Mouse (Mus musculus): ENCODE data around the gene Cyba. TPM values are rescaled to one million over a fixed set of nuclear protein-coding genes. Genes with fewer than 3 reads are reported as not detected.
A peak's percentile ranks its signal among the peaks of the same experiment; 100 is the strongest.

Cyba gene
- total and polyA plus RNA-seq, 2 experiments from 2014 or later = 30.6 to 44.0 TPM

DNA sequence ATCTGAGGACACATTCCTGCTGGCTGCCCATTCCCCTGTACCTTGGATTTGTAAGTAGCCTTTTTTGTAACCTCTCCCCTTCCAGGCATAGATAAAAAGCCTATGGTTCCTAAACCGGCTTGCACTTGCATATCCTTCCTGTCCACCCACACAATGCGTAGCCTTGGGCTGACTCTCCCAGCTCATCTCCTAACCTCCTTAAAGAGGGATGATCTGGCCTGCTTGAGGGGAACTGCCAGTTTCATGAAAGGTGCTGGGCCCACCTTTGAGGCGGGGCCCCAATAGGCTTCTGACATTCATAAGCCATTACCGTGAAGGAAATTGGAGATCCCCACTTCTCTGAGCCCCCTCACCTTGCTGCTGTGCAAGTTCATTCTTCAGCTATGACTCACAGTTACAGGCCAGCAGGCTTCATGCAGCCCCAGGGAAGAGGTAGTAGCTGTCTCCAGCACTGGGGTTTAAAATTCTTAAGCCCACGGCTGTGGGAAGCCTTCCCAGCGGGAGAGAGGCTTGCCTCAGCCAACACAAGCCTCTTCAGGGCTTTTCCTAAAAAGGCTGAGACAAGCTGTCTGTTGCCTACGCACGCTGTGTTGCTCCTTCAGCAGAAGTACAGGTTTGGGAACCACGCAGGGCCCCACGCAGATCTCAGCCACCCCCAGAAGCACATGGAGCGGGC, 28.9 kb upstream of the Cyba start:
- TF ChIP-seq CTCF (IDR thresholded peaks at IDR 0.05; ENCODE audit: low read depth) = no peak

DNA sequence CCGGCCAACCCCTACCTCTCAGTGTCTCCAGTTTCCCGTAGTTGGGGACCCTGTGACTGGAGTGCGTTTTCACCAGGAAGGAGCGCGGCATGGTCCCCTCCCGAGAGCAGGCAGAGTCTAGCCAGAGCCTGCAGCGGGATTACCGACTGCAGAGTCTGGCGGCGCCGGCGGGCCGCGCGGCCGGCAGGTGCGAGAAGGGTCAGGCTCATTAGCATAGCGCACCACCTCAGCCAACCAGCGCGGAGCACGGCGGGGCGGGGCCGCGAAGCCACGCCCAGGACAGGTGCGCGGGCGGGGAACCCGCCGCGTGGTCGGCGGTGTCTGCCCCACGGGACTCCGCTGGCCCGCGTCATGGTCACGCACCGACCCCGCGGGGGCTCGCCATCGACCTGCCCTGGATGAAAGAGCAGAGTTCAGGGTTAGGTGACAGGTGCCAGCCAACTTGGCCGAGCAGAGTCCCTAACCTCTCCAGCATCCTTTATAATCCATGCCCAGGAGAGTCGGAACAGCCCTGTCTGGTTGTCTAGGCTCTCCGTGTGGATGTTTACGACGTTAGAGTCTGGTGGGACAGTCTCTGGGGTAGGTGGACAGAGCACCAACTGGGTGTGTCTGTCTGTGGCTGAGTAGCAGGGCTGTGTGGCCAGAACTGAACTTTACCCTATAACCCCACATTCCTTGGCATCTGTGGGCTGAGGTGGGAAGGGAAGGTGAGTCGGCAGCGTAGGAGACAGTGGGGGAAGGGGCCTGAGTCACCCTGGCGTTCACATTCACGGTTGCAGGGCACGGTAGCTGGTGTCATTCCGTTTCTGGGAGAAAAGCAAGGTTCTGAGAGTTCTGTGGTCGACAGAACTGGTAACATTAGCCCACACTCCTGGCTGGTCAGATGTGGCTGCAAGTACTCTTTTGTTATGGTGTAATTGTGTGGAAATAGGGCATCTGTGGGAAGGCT, 28.1 kb upstream of the Cyba start, which contains the start of gene Snai3:
Gene Snai3, minus strand, starts transcription at position 210 of the 949 bp plus-strand sequence.
- Histone ChIP-seq H3K27ac (no peak within 1 kb of the TSS), H3K9ac (replicated peaks; ENCODE audit: low read length) (0 out of 2 replicates have a peak within 1 kb of the TSS, but pooled peaks have one; percentile 21), H3K36me3 (ENCODE audit: insufficient read depth, low read length) (0 out of 2 replicates have a peak, but pooled peaks cover 6% of the 10 kb centered on the region), H3K9me3 (ENCODE audit: low read length) (no peaks in the 10 kb centered on the region), H3K27me3 (ENCODE audit: insufficient read depth, low read length) (peaks cover 7% of the 10 kb centered on the region), H3K4me1 (ENCODE audit: insufficient read depth, low read length) (no peaks in the 10 kb centered on the region), H3K4me2 (ENCODE audit: low read depth, low read length) (peak within 1 kb of the TSS; percentile 61), H3K4me3 (ENCODE audit: low read length) (peak within 1 kb of the TSS; percentile 34)
- peak; percentile 71 for ATAC-seq
- DNase-seq (ENCODE audit: low spot score) = peak; percentile 26
- no peak for TF ChIP-seq CTCF (IDR thresholded peaks at IDR 0.05; ENCODE audit: low read depth)
- WGBS = 3% methylated on average over 55 of the region's 56 CpGs

More for the DNA sequence above, 28.9 kb upstream of the Cyba start:
- H3K27me3 ChIP-seq (ENCODE audit: insufficient read depth, low read length) = peaks cover 7% of the 10 kb centered on the region
- no peak for DNase-seq (ENCODE audit: low spot score)
- peaks cover 14% of the 10 kb centered on the region; the same call in 1 of the 2 replicates for H3K36me3 ChIP-seq (ENCODE audit: insufficient read depth, low read length)
- no peak overlapping the region for H3K27ac ChIP-seq
- no peak overlapping the region for H3K4me2 ChIP-seq (ENCODE audit: low read depth, low read length)
- no peak for ATAC-seq
- H3K4me3 ChIP-seq (ENCODE audit: low read length) = no peak overlapping the region
- no peaks in the 10 kb centered on the region for H3K9me3 ChIP-seq (ENCODE audit: low read length)
- no peaks in the 10 kb centered on the region for H3K4me1 ChIP-seq (ENCODE audit: insufficient read depth, low read length)
- 55% methylated on average over 11 of the region's 11 CpGs for WGBS
- no peak overlapping the region for H3K9ac ChIP-seq (replicated peaks; ENCODE audit: low read length)

DNA sequence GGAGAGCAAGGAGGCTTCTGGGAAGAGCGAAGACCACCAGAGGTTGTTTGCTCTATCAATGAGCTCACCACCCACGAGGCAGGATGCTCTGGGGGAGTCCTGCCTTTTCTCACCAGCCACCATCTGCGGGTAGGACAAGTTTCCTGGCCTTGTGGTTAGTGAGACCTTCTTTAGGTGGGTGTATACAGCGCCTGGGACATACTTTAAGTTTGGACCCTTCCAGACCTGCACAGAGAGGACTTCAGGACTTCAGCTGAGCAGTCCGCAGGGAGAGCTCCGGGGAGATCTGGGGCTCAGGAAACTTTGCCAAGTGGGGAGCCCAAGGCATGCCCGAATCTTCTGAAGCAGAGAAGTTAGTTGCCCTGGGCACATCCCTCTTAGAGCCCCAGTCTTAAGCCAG, 27.3 kb upstream of the Cyba start:
- TF ChIP-seq CTCF (IDR thresholded peaks at IDR 0.05; ENCODE audit: low read depth) = no peak
- H3K27me3 ChIP-seq (ENCODE audit: insufficient read depth, low read length) = peaks cover 7% of the 10 kb centered on the region
- H3K9me3 ChIP-seq (ENCODE audit: low read length) = no peaks in the 10 kb centered on the region
- H3K4me1 ChIP-seq (ENCODE audit: insufficient read depth, low read length) = no peaks in the 10 kb centered on the region
- DNase-seq (ENCODE audit: low spot score) (no peak), ATAC-seq (no peak)
- no peaks in the 10 kb centered on the region for H3K36me3 ChIP-seq (ENCODE audit: insufficient read depth, low read length)
- H3K9ac ChIP-seq (replicated peaks; ENCODE audit: low read length) = no peak overlapping the region
- H3K27ac ChIP-seq = no peak overlapping the region
- WGBS = 27% methylated on average over 7 of the region's 7 CpGs
- H3K4me3 ChIP-seq (ENCODE audit: low read length) = peak overlapping the region; percentile 34; the same call in 1 of the 2 replicates
- H3K4me2 ChIP-seq (ENCODE audit: low read depth, low read length) = peak overlapping the region; percentile 61

DNA sequence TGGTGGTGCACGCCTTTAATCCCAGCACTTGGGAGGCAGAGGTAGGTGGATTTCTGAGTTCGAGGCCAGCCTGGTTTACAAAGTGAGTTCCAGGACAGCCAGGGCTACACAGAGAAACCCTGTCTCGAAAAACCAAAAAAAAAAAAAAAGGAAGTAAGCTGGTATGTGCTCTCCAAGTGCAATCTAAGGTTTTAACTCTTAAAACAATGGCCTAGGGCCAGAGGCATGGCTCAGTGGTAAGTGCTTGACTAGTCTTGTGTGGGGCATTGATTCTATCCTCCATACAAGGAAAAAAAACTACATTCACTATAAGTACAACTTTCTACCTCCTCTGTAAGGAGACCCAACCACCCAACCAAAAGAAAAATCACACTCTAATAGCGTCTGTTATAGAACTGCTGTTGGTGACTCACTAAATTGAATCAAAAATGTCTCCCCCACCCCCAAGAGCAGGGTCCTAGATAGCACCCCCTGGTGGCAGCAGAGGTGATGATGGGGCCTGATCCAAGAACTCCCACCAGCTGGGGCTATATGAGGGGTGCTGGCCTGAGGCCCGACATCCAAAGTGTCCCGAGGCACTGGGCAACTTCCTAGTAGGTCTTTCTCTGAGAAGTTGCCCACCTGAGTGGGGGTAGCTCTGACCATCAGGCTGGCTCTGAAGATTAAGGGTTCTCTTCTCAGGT, 26.6 kb upstream of the Cyba start:
- WGBS = 43% methylated on average over 5 of the region's 6 CpGs
- no peak overlapping the region for H3K27ac ChIP-seq
- H3K4me1 ChIP-seq (ENCODE audit: insufficient read depth, low read length) = no peaks in the 10 kb centered on the region
- no peak overlapping the region for H3K4me2 ChIP-seq (ENCODE audit: low read depth, low read length)
- peaks cover 7% of the 10 kb centered on the region for H3K27me3 ChIP-seq (ENCODE audit: insufficient read depth, low read length)
- no peaks in the 10 kb centered on the region for H3K9me3 ChIP-seq (ENCODE audit: low read length)
- no peak overlapping the region for H3K4me3 ChIP-seq (ENCODE audit: low read length)
- ATAC-seq (no peak), DNase-seq (ENCODE audit: low spot score) (no peak)
- no peak overlapping the region for H3K9ac ChIP-seq (replicated peaks; ENCODE audit: low read length)
- H3K36me3 ChIP-seq (ENCODE audit: insufficient read depth, low read length) = no peaks in the 10 kb centered on the region
- TF ChIP-seq CTCF (IDR thresholded peaks at IDR 0.05; ENCODE audit: low read depth) = peak; percentile 58

DNA sequence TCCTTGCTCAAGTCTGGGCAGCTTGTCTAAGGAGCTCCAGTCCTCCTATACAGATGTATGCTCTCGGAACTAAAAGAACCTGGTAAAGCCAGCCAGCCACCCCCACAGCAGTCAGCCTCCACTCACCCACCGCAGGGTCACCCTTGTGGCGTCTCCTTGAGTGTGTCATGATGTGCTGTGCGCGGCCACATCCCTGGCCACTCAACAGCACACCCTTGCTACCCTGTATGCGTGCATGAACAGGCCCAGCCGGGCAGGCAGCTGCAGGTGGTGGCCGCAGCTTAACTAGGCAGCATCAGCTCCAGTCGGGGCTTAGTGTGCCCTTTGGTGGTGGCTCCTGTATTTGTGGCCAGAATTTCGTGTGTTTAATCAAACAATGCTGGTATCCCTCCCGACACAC, 24.4 kb upstream of the Cyba start:
- TF ChIP-seq CTCF (IDR thresholded peaks at IDR 0.05; ENCODE audit: low read depth) = no peak
- H3K4me1 ChIP-seq (ENCODE audit: insufficient read depth, low read length) = no peaks in the 10 kb centered on the region
- peaks cover 7% of the 10 kb centered on the region for H3K27me3 ChIP-seq (ENCODE audit: insufficient read depth, low read length)
- H3K4me2 ChIP-seq (ENCODE audit: low read depth, low read length) = no peak overlapping the region
- no peak overlapping the region for H3K4me3 ChIP-seq (ENCODE audit: low read length)
- H3K27ac ChIP-seq = no peak overlapping the region
- 80% methylated on average over 11 of the region's 11 CpGs for WGBS
- no peak overlapping the region for H3K9ac ChIP-seq (replicated peaks; ENCODE audit: low read length)
- DNase-seq (ENCODE audit: low spot score) = no peak
- H3K9me3 ChIP-seq (ENCODE audit: low read length) = no peaks in the 10 kb centered on the region
- ATAC-seq = no peak
- no peaks in the 10 kb centered on the region for H3K36me3 ChIP-seq (ENCODE audit: insufficient read depth, low read length)

DNA sequence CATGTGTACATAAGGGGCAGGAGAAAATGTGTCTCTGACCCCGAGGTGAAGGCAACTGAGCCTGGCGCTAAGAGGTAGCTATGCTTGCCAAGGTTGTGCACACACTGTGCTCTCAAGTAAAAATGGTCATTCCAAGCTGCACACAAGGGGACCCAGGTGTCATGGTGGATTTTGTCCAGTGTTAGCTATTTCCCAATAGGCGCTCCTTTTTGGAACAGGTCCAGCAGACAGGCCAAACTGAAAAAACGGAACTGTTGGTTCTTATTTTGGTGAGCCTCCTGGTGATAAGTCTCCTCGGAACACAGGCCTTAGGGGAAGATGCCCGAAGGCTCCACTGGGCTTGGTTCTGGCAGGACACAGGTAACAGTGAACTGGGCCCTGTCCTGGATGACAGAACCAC, 21.7 kb upstream of the Cyba start:
- DNase-seq (ENCODE audit: low spot score) (no peak), ATAC-seq (no peak)
- H3K27ac ChIP-seq = no peak overlapping the region
- peaks cover 2% of the 10 kb centered on the region; the same call in 1 of the 2 replicates for H3K27me3 ChIP-seq (ENCODE audit: insufficient read depth, low read length)
- no peak overlapping the region for H3K9ac ChIP-seq (replicated peaks; ENCODE audit: low read length)
- no peaks in the 10 kb centered on the region for H3K9me3 ChIP-seq (ENCODE audit: low read length)
- H3K4me2 ChIP-seq (ENCODE audit: low read depth, low read length) = no peak overlapping the region
- no peak overlapping the region for H3K4me3 ChIP-seq (ENCODE audit: low read length)
- H3K4me1 ChIP-seq (ENCODE audit: insufficient read depth, low read length) = no peaks in the 10 kb centered on the region
- no peaks in the 10 kb centered on the region for H3K36me3 ChIP-seq (ENCODE audit: insufficient read depth, low read length)
- WGBS = 87% methylated on average over 6 of the region's 6 CpGs
- TF ChIP-seq CTCF (IDR thresholded peaks at IDR 0.05; ENCODE audit: low read depth) = no peak
